Mouse (Mus musculus): ENCODE measurements around the gene Bag5.

- TF ChIP-seq CTCF (IDR thresholded peaks at IDR 0.05; ENCODE audit: low read depth) (no peak), EP300 (IDR thresholded peaks at IDR 0.05; ENCODE audit: low read depth) (no peak)
Observed at GRCm38 (mm10) chr12:111692899-111693298, 20.2 kb downstream of the Bag5 start.
